Mouse (Mus musculus) neural tube, embryonic 15.5 days (tissue): ENCODE measurements at regions not wholly inside any gene's neighbourhood (a gene's known extent, or its start where the extent isn't known, plus 50 kb on each side); places are given as distances from the start of the nearest gene placed in this dataset.

Experiments used
- ATAC-seq: fragments of 200-750 bp; cut with Nextera tagmentation; 2 replicates; pipeline ENCODE4 v1.8.0; 2017; ENCODE audit warnings: mild to moderate bottlenecking, moderate TSS enrichment, moderate library complexity; ENCODE audit not compliant: low FRiP score
- H3K27ac ChIP-seq: fragments of 300-500 bp; sonication (generic); replicated peaks from 2 replicates; pipeline ENCODE4 v1.5.1; 2015; ENCODE audit warnings: mild to moderate bottlenecking, inconsistent platforms
- H3K27me3 ChIP-seq: fragments of 300-500 bp; sonication (generic); replicated peaks from 2 replicates; pipeline ENCODE4 v1.6.1; 2015; ENCODE audit warnings: inconsistent platforms
- H3K36me3 ChIP-seq: fragments of 300-500 bp; sonication (generic); 2 replicates; pipeline ENCODE4 v1.6.1; 2015; ENCODE audit warnings: inconsistent platforms
- H3K4me1 ChIP-seq: fragments of 300-500 bp; sonication (generic); 2 replicates; pipeline ENCODE4 v1.6.1; 2015; ENCODE audit warnings: inconsistent platforms
- H3K4me2 ChIP-seq: fragments of 300-500 bp; sonication (generic); 2 replicates; pipeline ENCODE4 v1.6.1; 2015; ENCODE audit warnings: inconsistent platforms, mild to moderate bottlenecking, moderate library complexity
- H3K4me3 ChIP-seq: fragments of 300-500 bp; sonication (generic); replicated peaks from 2 replicates; pipeline ENCODE4 v1.5.1; 2015; ENCODE audit warnings: mild to moderate bottlenecking, inconsistent platforms
- H3K9ac ChIP-seq: fragments of 300-500 bp; sonication (generic); replicated peaks from 2 replicates; pipeline ENCODE4 v1.6.1; 2015; ENCODE audit warnings: mild to moderate bottlenecking, inconsistent platforms
- H3K9me3 ChIP-seq: fragments of 300-500 bp; sonication (generic); replicated peaks from 2 replicates; pipeline ENCODE4 v1.6.1; 2016; ENCODE audit warnings: inconsistent platforms
- WGBS: fragments of 180-500 bp; shearing (Covaris S2); methylation state at CpG from one replicate; pipeline ENCODE4 v1.1.7; 2015; ENCODE audit warnings: mixed read lengths; 5-methylcytosine and 5-hydroxymethylcytosine counted together

DNA sequence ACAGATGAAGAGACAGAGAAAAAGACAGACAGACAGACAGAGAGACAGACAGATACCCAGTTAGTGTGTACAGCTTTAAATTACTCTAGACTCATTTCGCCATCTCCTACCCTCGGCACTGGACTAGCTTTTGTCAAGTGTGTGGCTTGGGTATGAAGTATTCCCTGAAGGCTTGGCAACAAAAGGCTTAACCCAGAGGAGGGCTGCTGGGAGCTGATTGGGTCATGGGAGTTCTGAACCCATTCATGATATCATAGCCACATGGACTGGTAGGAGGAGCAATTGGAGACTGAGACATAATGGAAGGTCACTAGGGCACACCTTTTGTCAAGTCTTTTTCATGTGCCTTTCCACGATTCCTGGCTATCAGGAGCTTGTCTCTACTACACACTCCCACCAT lies 223.7 kb upstream of the Vstm2b start:
- no peak overlapping the region for H3K4me3 ChIP-seq
- H3K9ac ChIP-seq = no peak overlapping the region
- no peak overlapping the region for H3K4me2 ChIP-seq
- no peaks in the 10 kb centered on the region for H3K9me3 ChIP-seq
- no peaks in the 10 kb centered on the region for H3K27me3 ChIP-seq
- 48% methylated on average over 3 of the region's 3 CpGs for WGBS
- no peaks in the 10 kb centered on the region for H3K4me1 ChIP-seq
- no peaks in the 10 kb centered on the region for H3K36me3 ChIP-seq
- H3K27ac ChIP-seq = no peak overlapping the region
- no peak for ATAC-seq

DNA sequence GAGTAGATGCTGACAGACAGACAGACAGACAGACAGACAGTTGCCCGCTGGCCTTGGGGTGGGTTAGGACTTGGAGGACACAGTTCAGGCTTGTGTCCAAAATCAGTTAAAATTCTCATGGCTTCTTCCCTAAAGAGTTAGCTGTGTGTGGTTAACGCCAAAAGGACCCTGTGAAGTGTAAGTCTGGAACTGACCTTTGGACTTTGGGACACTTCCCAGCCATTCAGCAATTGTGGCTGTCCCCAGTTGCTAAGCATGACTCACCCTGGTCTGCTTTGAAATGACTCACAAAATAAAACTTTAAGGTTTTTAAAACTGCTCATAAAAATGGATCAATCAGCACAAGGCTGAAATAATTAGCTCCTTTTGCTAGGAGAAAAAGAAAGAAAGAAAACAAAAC lies 220.5 kb upstream of the Vstm2b start:
- ATAC-seq = no peak
- H3K4me3 ChIP-seq = no peak overlapping the region
- no peaks in the 10 kb centered on the region for H3K36me3 ChIP-seq
- no peaks in the 10 kb centered on the region for H3K9me3 ChIP-seq
- no peak overlapping the region for H3K4me2 ChIP-seq
- H3K27me3 ChIP-seq = no peaks in the 10 kb centered on the region
- peaks cover 13% of the 10 kb centered on the region for H3K4me1 ChIP-seq
- H3K27ac ChIP-seq = no peak overlapping the region
- whole genome bisulfite sequencing = 63% methylated on average over 2 of the region's 2 CpGs
- no peak overlapping the region for H3K9ac ChIP-seq

DNA sequence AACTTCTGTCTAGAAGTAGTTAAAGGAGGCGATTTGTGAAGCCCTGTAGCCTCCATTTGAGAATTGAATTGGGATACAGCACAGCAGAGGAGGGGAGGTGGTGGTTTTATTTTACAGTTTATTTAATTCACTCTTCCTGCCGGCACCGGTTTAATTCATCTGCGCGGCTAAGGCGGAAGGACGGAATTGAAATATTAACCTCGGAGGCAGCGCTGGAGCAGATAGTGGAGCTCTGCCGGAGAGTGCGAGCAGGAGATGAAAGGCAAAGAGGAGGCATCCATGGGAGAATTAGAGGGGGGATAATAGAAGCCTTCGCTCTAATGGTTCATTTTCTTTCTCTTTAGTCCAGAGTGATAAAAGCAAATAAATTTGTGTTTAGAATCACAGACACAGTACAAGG lies 217.6 kb upstream of the Vstm2b start:
- peaks cover 13% of the 10 kb centered on the region for H3K4me1 ChIP-seq
- ATAC-seq = peak; percentile 75
- H3K9ac ChIP-seq = no peak overlapping the region
- no peaks in the 10 kb centered on the region for H3K27me3 ChIP-seq
- peak overlapping the region; percentile 38 for H3K4me2 ChIP-seq
- no peak overlapping the region for H3K4me3 ChIP-seq
- no peaks in the 10 kb centered on the region for H3K36me3 ChIP-seq
- H3K9me3 ChIP-seq = no peaks in the 10 kb centered on the region
- H3K27ac ChIP-seq = no peak overlapping the region; the same call in 1 of the 2 replicates
- 39% methylated on average over 12 of the region's 12 CpGs for WGBS

- ATAC-seq = 0 out of 2 replicates have a peak, but pooled peaks have one; percentile 33
- H3K9me3 ChIP-seq = no peaks in the 10 kb centered on the region
- H3K27ac ChIP-seq = no peak overlapping the region
- H3K9ac ChIP-seq = no peak overlapping the region
- no peaks in the 10 kb centered on the region for H3K27me3 ChIP-seq
- H3K4me1 ChIP-seq = peaks cover 13% of the 10 kb centered on the region
- H3K4me3 ChIP-seq = no peak overlapping the region
- H3K4me2 ChIP-seq = peak overlapping the region; percentile 38; the same call in 1 of the 2 replicates
- no peaks in the 10 kb centered on the region for H3K36me3 ChIP-seq
- 38% methylated on average over 6 of the region's 6 CpGs for WGBS
Measured at GRCm38 (mm10) chr7:40680993-40681392, 217.1 kb upstream of the Vstm2b start.

- Histone ChIP-seq H3K27ac (no peak overlapping the region), H3K9ac (no peak overlapping the region), H3K4me2 (no peak overlapping the region), H3K4me3 (no peak overlapping the region), H3K36me3 (no peaks in the 10 kb centered on the region), H3K4me1 (peaks cover 13% of the 10 kb centered on the region), H3K27me3 (no peaks in the 10 kb centered on the region), H3K9me3 (no peaks in the 10 kb centered on the region)
- WGBS = 60% methylated on average over 1 of the region's 1 CpGs
- ATAC-seq = no peak
Measured at GRCm38 (mm10) chr7:40683176-40683575, 215.0 kb upstream of the Vstm2b start.

GRCm38 (mm10) chr7:40683641-40684040 lies 214.5 kb upstream of the Vstm2b start:
- Histone ChIP-seq H3K27me3 (no peaks in the 10 kb centered on the region), H3K27ac (no peak overlapping the region), H3K36me3 (no peaks in the 10 kb centered on the region), H3K9ac (no peak overlapping the region), H3K4me3 (no peak overlapping the region), H3K4me2 (no peak overlapping the region), H3K9me3 (no peaks in the 10 kb centered on the region), H3K4me1 (peaks cover 13% of the 10 kb centered on the region)
- WGBS = 35% methylated on average over 3 of the region's 3 CpGs
- no peak for ATAC-seq

- no peak for ATAC-seq
- no peaks in the 10 kb centered on the region for H3K36me3 ChIP-seq
- no peaks in the 10 kb centered on the region for H3K9me3 ChIP-seq
- no peaks in the 10 kb centered on the region for H3K4me1 ChIP-seq
- no peak overlapping the region for H3K4me3 ChIP-seq
- no peaks in the 10 kb centered on the region for H3K27me3 ChIP-seq
- no peak overlapping the region for H3K9ac ChIP-seq
- no peak overlapping the region for H3K4me2 ChIP-seq
- 92% methylated on average over 3 of the region's 3 CpGs for WGBS
- H3K27ac ChIP-seq = no peak overlapping the region
Measured at GRCm38 (mm10) chr7:40687005-40687404, 211.1 kb upstream of the Vstm2b start.

DNA sequence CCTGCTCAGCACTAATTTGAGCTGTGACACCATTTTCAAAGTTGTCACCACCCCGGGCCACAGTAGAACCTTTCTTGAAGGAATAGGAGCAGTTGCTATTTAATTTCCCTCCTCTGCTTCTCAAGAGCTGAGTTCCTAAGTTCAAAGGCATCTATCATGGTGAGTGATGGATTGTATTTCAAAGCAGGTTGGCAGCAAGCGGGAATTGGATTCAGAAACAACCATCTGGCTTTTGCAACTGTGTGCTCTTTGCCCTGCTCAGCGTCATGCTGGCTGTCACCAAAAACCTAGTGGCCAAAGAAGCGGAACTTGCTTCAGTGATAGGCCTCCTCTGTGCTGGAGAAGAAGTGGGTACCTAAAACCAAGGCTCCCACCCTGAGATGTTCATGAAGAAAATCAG lies 209.6 kb upstream of the Vstm2b start:
- no peak for ATAC-seq
- WGBS = 86% methylated on average over 4 of the region's 4 CpGs
- no peaks in the 10 kb centered on the region for H3K27me3 ChIP-seq
- no peaks in the 10 kb centered on the region for H3K9me3 ChIP-seq
- H3K27ac ChIP-seq = no peak overlapping the region
- no peak overlapping the region for H3K4me3 ChIP-seq
- no peak overlapping the region for H3K4me2 ChIP-seq
- H3K4me1 ChIP-seq = no peaks in the 10 kb centered on the region
- H3K9ac ChIP-seq = no peak overlapping the region
- H3K36me3 ChIP-seq = no peaks in the 10 kb centered on the region

DNA sequence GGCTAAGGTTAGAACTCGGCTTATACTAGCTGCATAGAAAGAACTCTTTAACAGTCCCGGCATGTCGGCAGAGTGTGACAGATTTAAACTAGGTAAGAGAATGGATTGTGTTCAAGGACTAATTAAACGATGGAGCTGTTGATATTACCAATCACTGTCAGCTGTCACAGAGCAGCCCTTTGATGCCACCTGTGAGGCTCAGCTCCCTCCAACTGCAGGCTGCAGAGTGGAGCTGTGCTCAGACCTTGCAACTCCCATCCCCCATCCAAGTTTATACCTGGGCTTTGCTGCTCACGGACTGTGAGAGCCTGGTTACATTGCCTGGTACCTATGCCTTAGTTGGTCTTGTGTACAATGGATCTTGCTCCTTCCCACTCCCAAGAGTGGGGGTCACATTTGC lies 204.4 kb upstream of the Vstm2b start:
- no peaks in the 10 kb centered on the region for H3K27me3 ChIP-seq
- H3K4me1 ChIP-seq = no peaks in the 10 kb centered on the region
- WGBS = 66% methylated on average over 5 of the region's 5 CpGs
- H3K27ac ChIP-seq = no peak overlapping the region
- no peak overlapping the region for H3K9ac ChIP-seq
- ATAC-seq = no peak
- no peak overlapping the region for H3K4me2 ChIP-seq
- no peaks in the 10 kb centered on the region for H3K36me3 ChIP-seq
- H3K4me3 ChIP-seq = no peak overlapping the region
- H3K9me3 ChIP-seq = no peaks in the 10 kb centered on the region

DNA sequence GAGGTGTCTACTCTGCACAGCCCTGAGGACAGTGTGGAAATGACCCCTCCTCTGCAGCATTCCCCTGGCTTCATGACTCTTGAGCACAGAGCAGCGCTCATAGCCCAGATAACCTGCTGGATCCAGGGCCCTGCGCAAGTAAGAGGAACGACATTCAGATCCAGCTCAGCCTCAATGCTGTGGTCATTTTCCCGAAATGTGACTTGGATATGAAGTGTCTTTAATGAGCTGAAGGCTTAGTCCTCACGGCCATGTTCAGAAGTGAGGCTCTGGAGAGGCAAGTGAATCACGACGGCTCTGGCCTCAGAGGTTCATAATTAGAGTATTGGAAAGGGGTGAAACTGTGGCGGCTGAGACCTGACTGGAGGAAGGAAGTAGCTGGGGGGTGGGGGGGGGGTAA lies 200.6 kb upstream of the Vstm2b start:
- H3K27ac ChIP-seq = no peak overlapping the region
- no peaks in the 10 kb centered on the region for H3K27me3 ChIP-seq
- no peaks in the 10 kb centered on the region for H3K9me3 ChIP-seq
- no peak for ATAC-seq
- 77% methylated on average over 8 of the region's 8 CpGs for WGBS
- H3K4me3 ChIP-seq = no peak overlapping the region
- no peak overlapping the region for H3K4me2 ChIP-seq
- no peaks in the 10 kb centered on the region for H3K36me3 ChIP-seq
- H3K4me1 ChIP-seq = no peaks in the 10 kb centered on the region
- no peak overlapping the region for H3K9ac ChIP-seq

- Histone ChIP-seq H3K4me3 (no peak overlapping the region), H3K4me2 (no peak overlapping the region), H3K36me3 (no peaks in the 10 kb centered on the region), H3K27me3 (no peaks in the 10 kb centered on the region), H3K9ac (no peak overlapping the region), H3K9me3 (no peaks in the 10 kb centered on the region), H3K27ac (no peak overlapping the region), H3K4me1 (no peaks in the 10 kb centered on the region)
- no peak for ATAC-seq
- WGBS = 64% methylated on average over 3 of the region's 3 CpGs
Measured at GRCm38 (mm10) chr7:40698309-40698708, 199.8 kb upstream of the Vstm2b start.

DNA sequence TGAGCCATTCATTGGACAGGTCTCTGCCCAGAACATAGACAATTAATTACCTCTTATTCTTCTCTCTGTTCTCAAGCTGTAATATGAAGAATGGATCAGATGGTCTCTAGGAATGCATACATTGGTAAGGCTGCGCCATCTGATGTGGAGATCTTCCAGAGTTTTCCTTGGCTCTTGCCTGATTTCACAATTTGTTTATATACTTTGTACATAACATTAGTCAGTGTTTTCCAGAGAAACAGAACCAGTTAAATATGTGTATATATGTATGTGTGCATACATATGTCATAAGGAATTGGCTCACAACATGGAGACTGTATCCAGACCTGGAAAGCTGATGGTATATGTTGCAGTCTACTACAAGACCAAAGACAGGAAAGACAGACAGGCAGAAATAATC lies 198.5 kb upstream of the Vstm2b start:
- Histone ChIP-seq H3K36me3 (no peaks in the 10 kb centered on the region), H3K9me3 (no peaks in the 10 kb centered on the region), H3K4me1 (no peaks in the 10 kb centered on the region), H3K9ac (no peak overlapping the region), H3K27me3 (no peaks in the 10 kb centered on the region), H3K4me2 (no peak overlapping the region), H3K4me3 (no peak overlapping the region), H3K27ac (no peak overlapping the region)
- ATAC-seq = no peak
- 100% methylated on average over 1 of the region's 1 CpGs for WGBS

GRCm38 (mm10) chr7:40700656-40701055 lies 197.5 kb upstream of the Vstm2b start:
- Histone ChIP-seq H3K4me2 (no peak overlapping the region), H3K27ac (no peak overlapping the region), H3K36me3 (no peaks in the 10 kb centered on the region), H3K9ac (no peak overlapping the region), H3K27me3 (no peaks in the 10 kb centered on the region), H3K4me3 (no peak overlapping the region), H3K9me3 (no peaks in the 10 kb centered on the region), H3K4me1 (no peaks in the 10 kb centered on the region)
- ATAC-seq = no peak
- WGBS = 69% methylated on average over 5 of the region's 5 CpGs
